Mouse (Mus musculus): ENCODE measurements around the gene Sgms1. TPM values are rescaled to one million over a fixed set of nuclear protein-coding genes. Genes with fewer than 3 reads are reported as not detected.

The Sgms1 gene
- polyA plus RNA-seq, 1 experiment = 42.1 TPM

GRCm38 (mm10) chr19:32375473-32375985 is 14.0 kb downstream of the Sgms1 start:
- peaks cover 37% of the 10 kb centered on the region for H3K4me1 ChIP-seq (ENCODE audit: control insufficient read depth, insufficient read depth, low read length)
- TF ChIP-seq POLR2A (IDR thresholded peaks at IDR 0.05; ENCODE audit: borderline replicate concordance, low read depth, low read length) (no peak), CTCF (IDR thresholded peaks at IDR 0.05; ENCODE audit: low read depth, low read length) (no peak)
- H3K4me3 ChIP-seq (ENCODE audit: insufficient read depth, low read length) = no peak overlapping the region
- no peak overlapping the region for H3K27ac ChIP-seq (ENCODE audit: insufficient read depth, low read depth, low read length)

DNA sequence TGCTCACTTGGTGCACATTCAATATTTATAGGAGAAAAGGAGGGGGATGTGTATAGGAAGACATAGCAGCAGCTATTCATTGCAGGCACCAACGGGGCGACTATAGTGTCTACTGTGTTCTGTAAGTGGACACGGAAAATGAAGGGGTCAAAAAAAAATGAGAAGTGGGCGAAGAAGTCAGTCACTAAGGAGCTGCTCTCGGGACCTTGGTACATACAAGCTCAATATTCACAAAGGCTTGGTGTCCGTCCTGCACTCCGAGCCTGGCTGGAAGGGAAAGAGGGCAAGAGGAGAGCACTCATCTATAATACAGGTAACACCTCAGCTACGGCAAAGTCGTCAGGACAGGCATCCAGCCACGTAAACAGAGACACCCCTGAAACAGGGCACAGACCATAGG is 14.8 kb downstream of the Sgms1 start:
- Histone ChIP-seq H3K4me1 (ENCODE audit: control insufficient read depth, insufficient read depth, low read length) (peaks cover 33% of the 10 kb centered on the region), H3K4me3 (ENCODE audit: insufficient read depth, low read length) (no peak overlapping the region)
- TF ChIP-seq CTCF (IDR thresholded peaks at IDR 0.05; ENCODE audit: low read depth, low read length) (no peak), POLR2A (IDR thresholded peaks at IDR 0.05; ENCODE audit: borderline replicate concordance, low read depth, low read length) (no peak)

DNA sequence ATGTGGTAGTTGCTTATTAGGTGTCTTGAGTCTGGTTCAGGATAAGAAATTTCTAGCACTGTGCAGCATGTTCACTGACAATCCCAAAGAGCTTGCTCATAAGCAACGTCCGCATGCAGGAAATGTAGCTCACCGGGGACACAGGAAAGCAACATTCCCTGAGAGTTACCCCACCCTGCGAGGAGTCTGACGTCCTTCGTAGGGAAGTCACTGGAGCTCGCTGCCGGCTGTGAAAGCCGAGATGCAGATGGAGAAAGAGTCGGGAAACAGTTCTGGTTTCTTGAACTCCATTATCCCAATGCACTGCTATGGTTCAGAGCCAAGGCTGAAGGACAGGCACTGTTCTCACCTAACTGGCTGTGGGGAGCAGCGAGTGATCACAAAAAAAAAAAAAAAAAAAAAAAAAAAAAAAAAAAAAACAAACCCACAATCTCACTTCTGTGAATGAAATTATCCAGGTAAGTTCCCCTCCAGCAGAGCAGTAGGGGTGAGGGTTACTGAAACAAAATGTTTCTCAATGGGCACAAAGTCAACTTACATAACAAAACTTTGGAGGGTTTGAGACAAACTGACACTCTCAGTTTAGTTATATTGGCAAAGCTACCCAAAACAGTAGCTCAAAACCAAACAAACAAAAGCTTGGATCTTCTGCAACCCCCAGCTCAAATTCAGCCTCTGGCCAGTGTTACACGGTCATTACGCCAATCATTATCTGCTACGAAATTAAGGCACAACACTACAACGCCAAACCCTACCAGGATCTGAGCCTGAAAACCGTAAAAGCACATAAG is 15.5 kb downstream of the Sgms1 start:
- Histone ChIP-seq H3K27ac (ENCODE audit: insufficient read depth, low read depth, low read length) (no peak overlapping the region), H3K4me1 (ENCODE audit: control insufficient read depth, insufficient read depth, low read length) (peaks cover 27% of the 10 kb centered on the region)
- TF ChIP-seq CTCF (IDR thresholded peaks at IDR 0.05; ENCODE audit: low read depth, low read length) = no peak
- no peak for TF ChIP-seq POLR2A (IDR thresholded peaks at IDR 0.05; ENCODE audit: borderline replicate concordance, low read depth, low read length)

More for the DNA sequence above, 14.8 kb downstream of the Sgms1 start:
- H3K27ac ChIP-seq (ENCODE audit: insufficient read depth, low read depth, low read length) = no peak overlapping the region

GRCm38 (mm10) chr19:32372373-32372772 is 17.1 kb downstream of the Sgms1 start:
- Histone ChIP-seq H3K4me1 (ENCODE audit: control insufficient read depth, insufficient read depth, low read length) (peaks cover 19% of the 10 kb centered on the region), H3K4me3 (ENCODE audit: insufficient read depth, low read length) (no peak overlapping the region), H3K27ac (ENCODE audit: insufficient read depth, low read depth, low read length) (no peak overlapping the region)
- TF ChIP-seq CTCF (IDR thresholded peaks at IDR 0.05; ENCODE audit: low read depth, low read length) = no peak
- TF ChIP-seq POLR2A (IDR thresholded peaks at IDR 0.05; ENCODE audit: borderline replicate concordance, low read depth, low read length) = no peak

More for the DNA sequence above, 15.5 kb downstream of the Sgms1 start:
- H3K4me3 ChIP-seq (ENCODE audit: insufficient read depth, low read length) = no peak overlapping the region

GRCm38 (mm10) chr19:32367333-32367732 is 22.2 kb downstream of the Sgms1 start:
- TF ChIP-seq CTCF (IDR thresholded peaks at IDR 0.05; ENCODE audit: low read depth, low read length) = no peak
- no peak for TF ChIP-seq POLR2A (IDR thresholded peaks at IDR 0.05; ENCODE audit: borderline replicate concordance, low read depth, low read length)
- Histone ChIP-seq H3K27ac (ENCODE audit: insufficient read depth, low read depth, low read length) (no peak overlapping the region), H3K4me3 (ENCODE audit: insufficient read depth, low read length) (no peak overlapping the region), H3K4me1 (ENCODE audit: control insufficient read depth, insufficient read depth, low read length) (peaks cover 2% of the 10 kb centered on the region; the same call in 1 of the 2 replicates)

GRCm38 (mm10) chr19:32366406-32366805 is 23.1 kb downstream of the Sgms1 start:
- TF ChIP-seq CTCF (IDR thresholded peaks at IDR 0.05; ENCODE audit: low read depth, low read length) (no peak), POLR2A (IDR thresholded peaks at IDR 0.05; ENCODE audit: borderline replicate concordance, low read depth, low read length) (no peak)
- no peak overlapping the region for H3K27ac ChIP-seq (ENCODE audit: insufficient read depth, low read depth, low read length)

DNA sequence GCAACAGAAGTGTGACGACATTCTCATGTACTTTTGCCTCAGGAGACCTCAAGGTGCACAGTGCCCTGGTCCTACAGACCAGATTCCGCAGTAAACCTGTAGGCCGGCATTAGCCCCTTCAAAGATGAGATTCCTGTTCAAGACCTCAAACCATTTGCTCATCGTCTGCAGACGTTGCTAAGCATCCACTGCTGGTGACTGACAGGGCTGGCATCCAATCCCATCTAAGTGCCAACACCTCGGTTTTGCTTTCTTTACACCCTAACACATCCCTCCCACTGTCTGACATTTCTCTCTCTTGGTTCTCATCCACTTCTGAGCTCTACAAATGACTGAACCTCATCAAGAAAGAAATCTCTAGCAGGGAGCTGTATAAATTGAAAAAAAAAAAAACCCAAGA is 24.4 kb downstream of the Sgms1 start:
- no peak overlapping the region for H3K27ac ChIP-seq (ENCODE audit: insufficient read depth, low read depth, low read length)
- TF ChIP-seq POLR2A (IDR thresholded peaks at IDR 0.05; ENCODE audit: borderline replicate concordance, low read depth, low read length) (no peak), CTCF (IDR thresholded peaks at IDR 0.05; ENCODE audit: low read depth, low read length) (no peak)
- H3K4me1 ChIP-seq (ENCODE audit: control insufficient read depth, insufficient read depth, low read length) = peaks cover 15% of the 10 kb centered on the region
- H3K4me3 ChIP-seq (ENCODE audit: insufficient read depth, low read length) = no peak overlapping the region

More at GRCm38 (mm10) chr19:32366406-32366805, 23.1 kb downstream of the Sgms1 start:
- peaks cover 6% of the 10 kb centered on the region for H3K4me1 ChIP-seq (ENCODE audit: control insufficient read depth, insufficient read depth, low read length)
- H3K4me3 ChIP-seq (ENCODE audit: insufficient read depth, low read length) = no peak overlapping the region

GRCm38 (mm10) chr19:32363587-32363986 is 25.9 kb downstream of the Sgms1 start:
- Histone ChIP-seq H3K4me1 (ENCODE audit: control insufficient read depth, insufficient read depth, low read length) (peaks cover 15% of the 10 kb centered on the region), H3K27ac (ENCODE audit: insufficient read depth, low read depth, low read length) (no peak overlapping the region), H3K4me3 (ENCODE audit: insufficient read depth, low read length) (no peak overlapping the region)
- no peak for TF ChIP-seq POLR2A (IDR thresholded peaks at IDR 0.05; ENCODE audit: borderline replicate concordance, low read depth, low read length)
- no peak for TF ChIP-seq CTCF (IDR thresholded peaks at IDR 0.05; ENCODE audit: low read depth, low read length)

GRCm38 (mm10) chr19:32362520-32362919 is 27.0 kb downstream of the Sgms1 start:
- peaks cover 15% of the 10 kb centered on the region for H3K4me1 ChIP-seq (ENCODE audit: control insufficient read depth, insufficient read depth, low read length)
- TF ChIP-seq POLR2A (IDR thresholded peaks at IDR 0.05; ENCODE audit: borderline replicate concordance, low read depth, low read length) (no peak), CTCF (IDR thresholded peaks at IDR 0.05; ENCODE audit: low read depth, low read length) (no peak)
- no peak overlapping the region for H3K4me3 ChIP-seq (ENCODE audit: insufficient read depth, low read length)
- no peak overlapping the region for H3K27ac ChIP-seq (ENCODE audit: insufficient read depth, low read depth, low read length)

DNA sequence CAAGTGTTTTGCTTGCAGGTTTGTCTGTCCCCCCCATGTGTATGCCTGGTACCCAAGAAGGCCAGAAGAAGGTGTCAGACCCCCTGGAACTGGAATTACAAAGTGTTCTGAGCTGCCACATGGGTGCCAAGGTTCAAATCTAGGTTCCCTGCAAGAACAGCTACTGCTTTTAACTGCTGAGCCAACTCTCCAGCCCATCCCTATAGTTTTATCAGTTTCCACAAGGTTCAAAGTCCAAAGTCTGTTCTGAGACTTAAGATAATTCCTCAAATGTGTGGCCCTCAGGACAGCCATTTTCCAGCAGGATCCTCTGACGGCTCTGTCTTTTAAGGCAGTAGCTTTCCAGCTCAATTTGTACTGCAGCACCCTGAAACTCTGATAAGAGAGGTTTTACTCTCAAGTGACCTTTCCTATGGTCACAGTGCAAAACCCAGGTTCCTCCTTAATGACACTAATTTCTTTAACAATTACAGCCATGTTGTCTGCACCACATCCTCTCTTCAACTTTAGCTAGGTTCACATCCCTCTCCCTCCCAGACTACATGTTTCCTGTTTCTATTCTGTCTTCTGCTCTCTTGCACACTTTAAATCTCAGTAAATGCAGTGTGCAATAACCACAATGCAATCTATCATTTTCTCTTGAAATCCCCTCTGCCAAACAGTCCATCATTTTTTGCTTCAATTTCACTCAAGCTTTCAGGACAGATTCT is 28.4 kb downstream of the Sgms1 start:
- TF ChIP-seq POLR2A (IDR thresholded peaks at IDR 0.05; ENCODE audit: borderline replicate concordance, low read depth, low read length) (no peak), CTCF (IDR thresholded peaks at IDR 0.05; ENCODE audit: low read depth, low read length) (no peak)
- H3K4me1 ChIP-seq (ENCODE audit: control insufficient read depth, insufficient read depth, low read length) = peaks cover 15% of the 10 kb centered on the region
- no peak overlapping the region for H3K4me3 ChIP-seq (ENCODE audit: insufficient read depth, low read length)
- H3K27ac ChIP-seq (ENCODE audit: insufficient read depth, low read depth, low read length) = no peak overlapping the region
